Mouse (Mus musculus): ENCODE measurements at regions not wholly inside any gene's neighbourhood (a gene's known extent, or its start where the extent isn't known, plus 50 kb on each side); places are given as distances from the start of the nearest gene placed in this dataset.

DNA sequence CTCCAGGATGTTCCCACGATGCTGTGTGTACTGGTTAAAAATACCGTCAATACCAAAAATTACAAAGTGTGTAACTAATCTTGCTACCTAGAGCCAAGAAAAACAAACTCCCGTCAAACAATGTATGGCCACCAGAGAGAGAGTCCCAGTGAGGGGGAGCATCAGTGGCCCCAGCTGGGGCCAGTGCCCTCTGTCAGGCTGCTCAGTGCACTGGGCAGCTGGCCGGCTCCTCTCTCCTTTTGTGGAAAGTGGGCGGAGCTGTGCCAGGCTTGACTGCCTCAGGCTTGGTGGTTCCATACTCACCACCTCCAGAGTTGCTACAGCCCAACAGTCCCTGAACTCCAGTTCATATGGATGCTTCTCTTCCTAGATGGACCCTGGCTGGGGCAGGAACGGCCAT lies 53.8 kb upstream of the Sept5 start:
- TF ChIP-seq ZC3H11A (IDR thresholded peaks at IDR 0.05; ENCODE audit: borderline replicate concordance, low read depth, low read length) (no peak), HCFC1 (IDR thresholded peaks at IDR 0.05; ENCODE audit: borderline replicate concordance, insufficient read depth, low read length) (no peak), MAFK (IDR thresholded peaks at IDR 0.05; ENCODE audit: insufficient read depth, low read depth, low read length) (no peak), CHD2 (IDR thresholded peaks at IDR 0.05; ENCODE audit: low read depth, low read length) (no peak)
